Mouse (Mus musculus) liver, embryonic 15.5 days (tissue): ENCODE data around the gene 5730596B20Rik. TPM values are rescaled to one million over a fixed set of nuclear protein-coding genes. Genes with fewer than 3 reads are reported as not detected.
A peak's percentile ranks its signal among the peaks of the same experiment; 100 is the strongest.

Source experiments
- ATAC-seq: fragments of 200-750 bp; cut with Nextera tagmentation; 2 replicates; pipeline ENCODE4 v1.8.0; 2017; ENCODE audit warnings: moderate number of reproducible peaks, mild to moderate bottlenecking, moderate library complexity; ENCODE audit not compliant: insufficient read depth
- H3K27ac ChIP-seq: fragments of 300-500 bp; sonication (generic); replicated peaks from 2 replicates; pipeline ENCODE4 v1.5.1; 2015; ENCODE audit warnings: mild to moderate bottlenecking, inconsistent platforms
- H3K27me3 ChIP-seq: fragments of 300-500 bp; sonication (generic); 2 replicates; pipeline ENCODE4 v1.6.1; 2015; ENCODE audit warnings: mild to moderate bottlenecking, inconsistent platforms
- H3K36me3 ChIP-seq: fragments of 300-500 bp; sonication (generic); replicated peaks from 2 replicates; pipeline ENCODE4 v1.6.1; 2015; ENCODE audit warnings: moderate library complexity, mild to moderate bottlenecking, inconsistent platforms
- H3K4me1 ChIP-seq: fragments of 300-500 bp; sonication (generic); replicated peaks from 2 replicates; pipeline ENCODE4 v1.6.1; 2015; ENCODE audit warnings: inconsistent platforms
- H3K4me2 ChIP-seq: fragments of 300-500 bp; sonication (generic); 2 replicates; pipeline ENCODE4 v1.6.1; 2015; ENCODE audit warnings: moderate library complexity, mild to moderate bottlenecking, inconsistent platforms
- H3K4me3 ChIP-seq: fragments of 300-500 bp; sonication (generic); replicated peaks from 2 replicates; pipeline ENCODE4 v1.5.1; 2015; ENCODE audit warnings: mild to moderate bottlenecking, inconsistent platforms
- H3K9ac ChIP-seq: fragments of 300-500 bp; sonication (generic); 2 replicates; pipeline ENCODE4 v1.6.1; 2015; ENCODE audit warnings: moderate library complexity, mild to moderate bottlenecking, inconsistent platforms
- H3K9me3 ChIP-seq: fragments of 300-500 bp; sonication (generic); replicated peaks from 2 replicates; pipeline ENCODE4 v1.6.1; 2016; ENCODE audit warnings: inconsistent platforms
- WGBS: fragments of 180-500 bp; shearing (Covaris S2); methylation state at CpG from one replicate; pipeline ENCODE4 v1.1.7; 2015; ENCODE audit warnings: mixed read lengths; ENCODE audit not compliant: insufficient replicate concordance; 5-methylcytosine and 5-hydroxymethylcytosine counted together
- polyA plus RNA-seq: library from polyadenylated mRNA; unstranded; fragments of >200 nt; fragmentation: Nextera tagmentation; extraction: Ambion mirVana; gene quantifications from 2 replicates; pipeline ENCODE4 v1.2.1, GENCODE M21; 2015

5730596B20Rik gene
- polyA plus RNA-seq, 1 experiment from 2014 or later, result 0.05 TPM

GRCm38 (mm10) chr6:52215771-52216535 lies 38.7 kb downstream of the 5730596B20Rik start:
- no peak for ATAC-seq
- Histone ChIP-seq H3K27ac (no peak overlapping the region), H3K4me2 (no peak overlapping the region), H3K36me3 (no peaks in the 10 kb centered on the region), H3K9ac (no peak overlapping the region), H3K4me1 (peaks cover 16% of the 10 kb centered on the region; the same call in 1 of the 2 replicates), H3K27me3 (peaks cover 100% of the 10 kb centered on the region), H3K9me3 (no peaks in the 10 kb centered on the region), H3K4me3 (no peak overlapping the region)
- WGBS, result 5% methylated on average over 30 of the region's 30 CpGs

- ATAC-seq, result no peak
- Histone ChIP-seq H3K4me1 (peaks cover 21% of the 10 kb centered on the region; the same call in 1 of the 2 replicates), H3K27ac (no peak overlapping the region), H3K9me3 (no peaks in the 10 kb centered on the region), H3K4me2 (peak overlapping the region; percentile 49), H3K9ac (no peak overlapping the region), H3K4me3 (peak overlapping the region; percentile 22), H3K27me3 (peaks cover 100% of the 10 kb centered on the region), H3K36me3 (no peaks in the 10 kb centered on the region)
- WGBS, result 1% methylated on average over 60 of the region's 60 CpGs
Observed at GRCm38 (mm10) chr6:52216691-52217458, 39.6 kb downstream of the 5730596B20Rik start.

- peak overlapping the region; percentile 49 for H3K4me2 ChIP-seq
- no peaks in the 10 kb centered on the region for H3K36me3 ChIP-seq
- no peak overlapping the region for H3K27ac ChIP-seq
- no peak overlapping the region for H3K9ac ChIP-seq
- H3K9me3 ChIP-seq, result no peaks in the 10 kb centered on the region
- H3K4me3 ChIP-seq, result peak overlapping the region; percentile 22
- ATAC-seq, result no peak
- WGBS, result 2% methylated on average over 25 of the region's 25 CpGs
- peaks cover 100% of the 10 kb centered on the region for H3K27me3 ChIP-seq
- peaks cover 24% of the 10 kb centered on the region; the same call in 1 of the 2 replicates for H3K4me1 ChIP-seq
Observed at GRCm38 (mm10) chr6:52217459-52217768, 40.1 kb downstream of the 5730596B20Rik start.

GRCm38 (mm10) chr6:52217895-52218642 lies 40.8 kb downstream of the 5730596B20Rik start:
- Histone ChIP-seq H3K9ac (no peak overlapping the region), H3K27ac (no peak overlapping the region), H3K9me3 (no peaks in the 10 kb centered on the region), H3K4me3 (no peak overlapping the region; the same call in 1 of the 2 replicates), H3K4me2 (no peak overlapping the region; the same call in 1 of the 2 replicates), H3K4me1 (peaks cover 19% of the 10 kb centered on the region; the same call in 1 of the 2 replicates), H3K27me3 (peaks cover 100% of the 10 kb centered on the region), H3K36me3 (no peaks in the 10 kb centered on the region)
- 15% methylated on average over 23 of the region's 23 CpGs for WGBS
- ATAC-seq, result no peak

- WGBS, result 30% methylated on average over 14 of the region's 14 CpGs
- Histone ChIP-seq H3K4me2 (no peak overlapping the region), H3K27ac (no peak overlapping the region), H3K4me3 (no peak overlapping the region), H3K9ac (no peak overlapping the region), H3K36me3 (no peaks in the 10 kb centered on the region), H3K9me3 (no peaks in the 10 kb centered on the region), H3K4me1 (peaks cover 19% of the 10 kb centered on the region; the same call in 1 of the 2 replicates), H3K27me3 (peaks cover 100% of the 10 kb centered on the region)
- no peak for ATAC-seq
Observed at GRCm38 (mm10) chr6:52218643-52219215, 41.4 kb downstream of the 5730596B20Rik start.

GRCm38 (mm10) chr6:52219234-52219942 lies 42.1 kb downstream of the 5730596B20Rik start:
- no peak for ATAC-seq
- Histone ChIP-seq H3K27me3 (peaks cover 100% of the 10 kb centered on the region), H3K4me3 (no peak overlapping the region), H3K4me2 (no peak overlapping the region), H3K4me1 (peaks cover 19% of the 10 kb centered on the region; the same call in 1 of the 2 replicates), H3K36me3 (no peaks in the 10 kb centered on the region), H3K9ac (no peak overlapping the region), H3K27ac (no peak overlapping the region), H3K9me3 (no peaks in the 10 kb centered on the region)
- 45% methylated on average over 9 of the region's 9 CpGs for WGBS

- no peaks in the 10 kb centered on the region for H3K36me3 ChIP-seq
- 30% methylated on average over 32 of the region's 32 CpGs for WGBS
- no peak overlapping the region for H3K4me2 ChIP-seq
- H3K27me3 ChIP-seq, result peaks cover 100% of the 10 kb centered on the region
- no peak for ATAC-seq
- peaks cover 19% of the 10 kb centered on the region; the same call in 1 of the 2 replicates for H3K4me1 ChIP-seq
- no peak overlapping the region for H3K4me3 ChIP-seq
- no peak overlapping the region for H3K9ac ChIP-seq
- no peaks in the 10 kb centered on the region for H3K9me3 ChIP-seq
- H3K27ac ChIP-seq, result no peak overlapping the region
Observed at GRCm38 (mm10) chr6:52220003-52220864, 42.9 kb downstream of the 5730596B20Rik start.

GRCm38 (mm10) chr6:52220865-52221310 lies 43.6 kb downstream of the 5730596B20Rik start:
- Histone ChIP-seq H3K36me3 (no peaks in the 10 kb centered on the region), H3K4me2 (peak overlapping the region; percentile 69), H3K4me3 (peak overlapping the region; percentile 51), H3K9me3 (no peaks in the 10 kb centered on the region), H3K9ac (no peak overlapping the region), H3K27ac (no peak overlapping the region), H3K4me1 (peaks cover 19% of the 10 kb centered on the region; the same call in 1 of the 2 replicates), H3K27me3 (peaks cover 100% of the 10 kb centered on the region)
- ATAC-seq, result no peak
- 4% methylated on average over 12 of the region's 12 CpGs for WGBS

GRCm38 (mm10) chr6:52221337-52221992 lies 44.2 kb downstream of the 5730596B20Rik start, which contains the start of gene Hoxa7:
Hoxa7 (minus strand) TSS chr6:52221854.
- no peak for ATAC-seq
- no peaks in the 10 kb centered on the region for H3K36me3 ChIP-seq
- no peaks in the 10 kb centered on the region for H3K9me3 ChIP-seq
- peaks cover 100% of the 10 kb centered on the region for H3K27me3 ChIP-seq
- under 1% methylated on average over 46 of the region's 46 CpGs for WGBS
- H3K27ac ChIP-seq, result no peak within 1 kb of the TSS
- H3K9ac ChIP-seq, result no peak within 1 kb of the TSS
- H3K4me1 ChIP-seq, result peaks cover 19% of the 10 kb centered on the region; the same call in 1 of the 2 replicates
- H3K4me3 ChIP-seq, result peak within 1 kb of the TSS; percentile 51
- peak within 1 kb of the TSS; percentile 69 for H3K4me2 ChIP-seq
